Mouse (Mus musculus): ENCODE data around the gene Tuba1a. TPM values are rescaled to one million over a fixed set of nuclear protein-coding genes. Genes with fewer than 3 reads are reported as not detected.

Gene Tuba1a
- polyA plus RNA-seq, 2 experiments = 1,030 to 1,288 TPM

DNA sequence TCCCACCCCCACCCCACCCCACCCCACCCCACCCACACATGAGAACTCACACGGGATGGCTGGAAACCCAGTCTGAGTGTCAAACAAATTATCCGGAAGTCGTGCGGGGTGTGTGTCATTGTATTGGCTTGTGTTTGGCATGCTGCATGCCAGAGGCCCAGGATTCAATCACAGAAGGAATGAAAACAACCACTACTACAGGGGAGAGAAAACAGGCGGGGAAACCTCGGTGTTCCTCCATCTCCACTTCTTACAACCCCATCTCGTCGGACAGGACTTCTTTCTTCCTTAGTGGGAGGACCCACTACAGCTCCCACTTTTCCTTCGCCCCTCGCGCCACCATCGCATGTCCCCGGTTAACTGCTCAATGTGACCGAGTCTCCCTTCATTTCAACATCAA is 36.4 kb downstream of the Tuba1a start:
- no peak for TF ChIP-seq POLR2A (IDR thresholded peaks at IDR 0.05; ENCODE audit: borderline replicate concordance, extremely low read depth, insufficient read depth, insufficient read length)
- 2% methylated on average over 14 of the region's 14 CpGs for WGBS
- Histone ChIP-seq H3K4me1 (ENCODE audit: control insufficient read depth, insufficient read depth, low read length) (peaks cover 14% of the 10 kb centered on the region; the same call in 1 of the 2 replicates), H3K27ac (replicated peaks; ENCODE audit: low read depth, low read length) (peak overlapping the region; percentile 96; the same call in 1 of the 2 replicates), H3K27me3 (ENCODE audit: control insufficient read depth, insufficient read depth, low read length) (no peaks in the 10 kb centered on the region), H3K9me3 (ENCODE audit: control insufficient read depth, low read length) (no peaks in the 10 kb centered on the region), H3K4me3 (replicated peaks; ENCODE audit: low read length) (peak overlapping the region; percentile 94), H3K36me3 (ENCODE audit: control insufficient read depth, insufficient read depth, low read length) (peaks cover 12% of the 10 kb centered on the region), H3K4me2 (replicated peaks; ENCODE audit: low read depth, low read length, severe bottlenecking) (peak overlapping the region; percentile 79), H3K9ac (ENCODE audit: low read depth, low read length, severe bottlenecking) (peak overlapping the region; percentile 91)
- ATAC-seq (ENCODE audit: low FRiP score, low read depth) (no peak), DNase-seq (ENCODE audit: low spot score) (no peak)

DNA sequence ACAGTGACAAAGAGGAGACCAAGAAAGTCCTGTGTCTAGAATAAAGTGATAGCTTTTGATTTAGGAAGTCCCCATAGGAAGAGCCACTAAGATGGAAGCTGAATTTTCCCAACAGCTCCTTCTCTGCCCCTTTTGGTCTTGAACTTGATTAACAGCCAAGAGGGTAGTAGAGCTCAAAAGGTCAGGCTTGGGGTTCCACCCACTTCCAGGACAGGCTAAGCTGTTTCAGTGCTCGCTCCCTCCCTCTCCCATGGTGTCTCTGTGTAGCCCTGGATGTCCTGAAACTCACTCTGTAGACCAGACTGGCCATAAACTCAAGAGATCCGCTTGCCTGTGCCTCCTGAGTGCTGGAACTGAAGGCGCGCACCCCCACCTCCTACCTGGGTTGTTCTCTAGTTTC is 37.5 kb downstream of the Tuba1a start:
- H3K4me2 ChIP-seq (replicated peaks; ENCODE audit: low read depth, low read length, severe bottlenecking) = no peak overlapping the region
- H3K4me1 ChIP-seq (ENCODE audit: control insufficient read depth, insufficient read depth, low read length) = peaks cover 14% of the 10 kb centered on the region; the same call in 1 of the 2 replicates
- H3K4me3 ChIP-seq (replicated peaks; ENCODE audit: low read length) = no peak overlapping the region; the same call in 1 of the 2 replicates
- peaks cover 23% of the 10 kb centered on the region for H3K36me3 ChIP-seq (ENCODE audit: control insufficient read depth, insufficient read depth, low read length)
- no peak for ATAC-seq (ENCODE audit: low FRiP score, low read depth)
- no peak overlapping the region for H3K9ac ChIP-seq (ENCODE audit: low read depth, low read length, severe bottlenecking)
- TF ChIP-seq POLR2A (IDR thresholded peaks at IDR 0.05; ENCODE audit: borderline replicate concordance, extremely low read depth, insufficient read depth, insufficient read length) = no peak
- H3K27ac ChIP-seq (replicated peaks; ENCODE audit: low read depth, low read length) = no peak overlapping the region
- H3K9me3 ChIP-seq (ENCODE audit: control insufficient read depth, low read length) = no peaks in the 10 kb centered on the region
- no peaks in the 10 kb centered on the region for H3K27me3 ChIP-seq (ENCODE audit: control insufficient read depth, insufficient read depth, low read length)
- 91% methylated on average over 4 of the region's 4 CpGs for WGBS
- no peak for DNase-seq (ENCODE audit: low spot score)

DNA sequence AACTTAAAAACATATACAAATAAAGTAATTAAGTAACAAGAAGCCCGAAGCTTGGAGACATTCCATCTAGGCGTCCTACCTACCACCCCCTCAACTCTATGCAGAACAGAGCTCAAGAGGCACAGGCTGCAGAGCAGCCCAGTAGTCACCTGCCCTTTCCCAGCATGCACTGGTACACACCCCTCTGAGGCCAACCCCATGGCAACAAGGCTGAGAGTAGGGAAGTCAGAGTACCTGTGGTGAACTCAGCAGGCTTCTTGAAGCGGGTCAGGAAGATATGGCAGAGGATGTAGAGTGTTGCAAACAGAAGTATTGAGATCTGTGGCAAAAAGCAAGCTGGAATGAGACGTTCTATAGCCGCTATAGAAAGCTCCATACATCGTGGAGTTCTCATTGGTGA is 38.6 kb downstream of the Tuba1a start:
- Histone ChIP-seq H3K4me2 (replicated peaks; ENCODE audit: low read depth, low read length, severe bottlenecking) (no peak overlapping the region), H3K9ac (ENCODE audit: low read depth, low read length, severe bottlenecking) (no peak overlapping the region), H3K4me1 (ENCODE audit: control insufficient read depth, insufficient read depth, low read length) (peaks cover 14% of the 10 kb centered on the region; the same call in 1 of the 2 replicates), H3K36me3 (ENCODE audit: control insufficient read depth, insufficient read depth, low read length) (peaks cover 32% of the 10 kb centered on the region), H3K4me3 (replicated peaks; ENCODE audit: low read length) (no peak overlapping the region), H3K9me3 (ENCODE audit: control insufficient read depth, low read length) (no peaks in the 10 kb centered on the region), H3K27ac (replicated peaks; ENCODE audit: low read depth, low read length) (no peak overlapping the region), H3K27me3 (ENCODE audit: control insufficient read depth, insufficient read depth, low read length) (no peaks in the 10 kb centered on the region)
- ATAC-seq (ENCODE audit: low FRiP score, low read depth) (no peak), DNase-seq (ENCODE audit: low spot score) (no peak)
- TF ChIP-seq POLR2A (IDR thresholded peaks at IDR 0.05; ENCODE audit: borderline replicate concordance, extremely low read depth, insufficient read depth, insufficient read length) = no peak
- 92% methylated on average over 6 of the region's 6 CpGs for WGBS

DNA sequence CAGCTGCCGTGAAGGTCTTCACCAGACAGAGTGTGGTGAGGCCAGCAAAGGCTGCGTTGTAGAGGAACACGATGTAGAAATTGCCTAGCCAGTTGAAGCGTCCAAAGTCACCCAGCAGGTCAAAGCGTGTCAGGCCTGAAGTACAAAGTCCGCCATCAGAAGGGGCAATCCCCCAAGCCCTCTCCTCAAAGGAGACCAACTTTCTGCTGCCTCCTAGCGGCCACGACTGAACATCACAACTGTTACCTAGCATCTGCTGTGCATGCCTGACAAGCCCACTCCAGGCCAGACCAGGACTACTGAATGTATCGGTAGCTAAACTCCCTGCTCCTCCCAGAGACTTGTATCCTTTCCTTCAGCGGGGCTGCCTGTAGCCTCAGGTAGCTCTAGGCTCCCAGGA is 48.8 kb downstream of the Tuba1a start:
- no peak overlapping the region for H3K9ac ChIP-seq (ENCODE audit: low read depth, low read length, severe bottlenecking)
- TF ChIP-seq POLR2A (IDR thresholded peaks at IDR 0.05; ENCODE audit: borderline replicate concordance, extremely low read depth, insufficient read depth, insufficient read length) = no peak
- H3K4me1 ChIP-seq (ENCODE audit: control insufficient read depth, insufficient read depth, low read length) = no peaks in the 10 kb centered on the region
- H3K4me3 ChIP-seq (replicated peaks; ENCODE audit: low read length) = no peak overlapping the region
- peaks cover 63% of the 10 kb centered on the region for H3K36me3 ChIP-seq (ENCODE audit: control insufficient read depth, insufficient read depth, low read length)
- H3K9me3 ChIP-seq (ENCODE audit: control insufficient read depth, low read length) = no peaks in the 10 kb centered on the region
- WGBS = 35% methylated on average over 10 of the region's 10 CpGs
- H3K4me2 ChIP-seq (replicated peaks; ENCODE audit: low read depth, low read length, severe bottlenecking) = no peak overlapping the region
- H3K27me3 ChIP-seq (ENCODE audit: control insufficient read depth, insufficient read depth, low read length) = no peaks in the 10 kb centered on the region
- ATAC-seq (ENCODE audit: low FRiP score, low read depth) = no peak
- no peak for DNase-seq (ENCODE audit: low spot score)
- no peak overlapping the region for H3K27ac ChIP-seq (replicated peaks; ENCODE audit: low read depth, low read length)

DNA sequence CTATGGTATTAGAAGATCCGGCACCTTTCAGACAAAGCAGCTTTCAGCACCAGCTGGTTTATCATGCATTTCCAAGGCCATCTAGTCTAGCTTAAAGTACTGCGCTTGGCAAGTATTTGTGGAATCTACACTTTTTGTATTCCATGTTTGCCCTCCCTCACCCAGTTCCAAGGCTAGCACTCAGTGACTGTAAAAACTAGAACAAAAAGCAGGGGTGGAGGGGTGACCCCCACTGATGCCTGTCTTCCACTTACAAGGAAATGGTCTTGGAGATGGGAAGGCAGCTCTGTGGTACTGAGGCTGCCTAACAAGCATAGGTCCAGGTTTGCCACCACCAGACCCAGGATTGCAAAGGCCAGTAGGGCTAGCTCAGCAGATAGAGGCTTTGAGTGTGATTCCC is 50.9 kb downstream of the Tuba1a start:
- Histone ChIP-seq H3K27me3 (ENCODE audit: control insufficient read depth, insufficient read depth, low read length) (peaks cover 19% of the 10 kb centered on the region), H3K4me1 (ENCODE audit: control insufficient read depth, insufficient read depth, low read length) (peaks cover 8% of the 10 kb centered on the region), H3K36me3 (ENCODE audit: control insufficient read depth, insufficient read depth, low read length) (peaks cover 42% of the 10 kb centered on the region), H3K4me2 (replicated peaks; ENCODE audit: low read depth, low read length, severe bottlenecking) (no peak overlapping the region), H3K27ac (replicated peaks; ENCODE audit: low read depth, low read length) (no peak overlapping the region), H3K9ac (ENCODE audit: low read depth, low read length, severe bottlenecking) (no peak overlapping the region), H3K4me3 (replicated peaks; ENCODE audit: low read length) (no peak overlapping the region), H3K9me3 (ENCODE audit: control insufficient read depth, low read length) (no peaks in the 10 kb centered on the region)
- ATAC-seq (ENCODE audit: low FRiP score, low read depth) = no peak
- 91% methylated on average over 2 of the region's 2 CpGs for WGBS
- TF ChIP-seq POLR2A (IDR thresholded peaks at IDR 0.05; ENCODE audit: borderline replicate concordance, extremely low read depth, insufficient read depth, insufficient read length) = no peak
- no peak for DNase-seq (ENCODE audit: low spot score)

DNA sequence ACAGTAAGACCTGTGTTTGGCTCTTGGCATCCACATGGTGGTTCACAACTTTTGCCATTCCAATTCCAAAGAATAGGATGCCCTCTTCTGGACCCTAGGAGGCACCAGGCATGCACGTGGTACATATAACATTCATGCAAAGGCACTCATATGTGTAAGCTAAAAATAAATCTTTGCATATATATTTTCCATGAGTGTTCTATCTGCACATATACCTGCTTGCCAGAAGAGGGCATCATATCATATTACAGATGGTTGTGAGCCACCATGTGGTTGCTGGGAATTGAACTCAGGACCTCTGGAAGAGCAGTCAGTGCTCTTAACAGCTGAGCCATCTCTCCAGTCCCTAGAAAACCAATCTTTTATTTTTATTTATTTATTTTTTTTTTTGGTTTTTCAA is 52.0 kb downstream of the Tuba1a start:
- Histone ChIP-seq H3K27ac (replicated peaks; ENCODE audit: low read depth, low read length) (no peak overlapping the region), H3K36me3 (ENCODE audit: control insufficient read depth, insufficient read depth, low read length) (peaks cover 33% of the 10 kb centered on the region), H3K4me1 (ENCODE audit: control insufficient read depth, insufficient read depth, low read length) (peaks cover 8% of the 10 kb centered on the region), H3K27me3 (ENCODE audit: control insufficient read depth, insufficient read depth, low read length) (peaks cover 30% of the 10 kb centered on the region), H3K4me3 (replicated peaks; ENCODE audit: low read length) (no peak overlapping the region), H3K9me3 (ENCODE audit: control insufficient read depth, low read length) (no peaks in the 10 kb centered on the region), H3K9ac (ENCODE audit: low read depth, low read length, severe bottlenecking) (no peak overlapping the region), H3K4me2 (replicated peaks; ENCODE audit: low read depth, low read length, severe bottlenecking) (no peak overlapping the region)
- no peak for TF ChIP-seq POLR2A (IDR thresholded peaks at IDR 0.05; ENCODE audit: borderline replicate concordance, extremely low read depth, insufficient read depth, insufficient read length)
- ATAC-seq (ENCODE audit: low FRiP score, low read depth) (no peak), DNase-seq (ENCODE audit: low spot score) (no peak)
- 50% methylated on average over 1 of the region's 1 CpGs for WGBS

Other genes starting within 250 kb of the Tuba1a start
- 0.48 and 0.55 TPM in 2 replicates for gene Ccdc65, start 245.5 kb downstream of the Tuba1a start, polyA plus RNA-seq (2012; rRNA removed)
- gene Ccdc65, start 245.5 kb downstream of the Tuba1a start, polyA plus RNA-seq (2014; fragmentation: Nextera tagmentation; extraction: Ambion mirVana) = 0.40 and 0.87 TPM in 2 replicates
- gene Fkbp11, start 225.5 kb downstream of the Tuba1a start, polyA plus RNA-seq (2012; rRNA removed) = 58.9 and 90.9 TPM in 2 replicates
- 74.4 and 82.7 TPM in 2 replicates for gene Fkbp11, start 225.5 kb downstream of the Tuba1a start, polyA plus RNA-seq (2014; fragmentation: Nextera tagmentation; extraction: Ambion mirVana)
- 75.0 and 96.4 TPM in 2 replicates for gene Arf3, start 190.5 kb downstream of the Tuba1a start, polyA plus RNA-seq (2012; rRNA removed)
- gene Arf3, start 190.5 kb downstream of the Tuba1a start, polyA plus RNA-seq (2014; fragmentation: Nextera tagmentation; extraction: Ambion mirVana) = 37.4 and 39.6 TPM in 2 replicates
- gene Wnt10b, start 175.6 kb downstream of the Tuba1a start, polyA plus RNA-seq (2012; rRNA removed) = 13.7 and 14.9 TPM in 2 replicates
- 6.3 and 7.4 TPM in 2 replicates for gene Wnt10b, start 175.6 kb downstream of the Tuba1a start, polyA plus RNA-seq (2014; fragmentation: Nextera tagmentation; extraction: Ambion mirVana)
- gene Wnt1, start 163.8 kb downstream of the Tuba1a start, polyA plus RNA-seq (2012; rRNA removed) = not detected in 2 replicates
- 0.08 TPM in 1 of 2 replicates, not detected in the other for gene Wnt1, start 163.8 kb downstream of the Tuba1a start, polyA plus RNA-seq (2014; fragmentation: Nextera tagmentation; extraction: Ambion mirVana)
- gene Ddn, start 144.2 kb downstream of the Tuba1a start, polyA plus RNA-seq (2012; rRNA removed) = 0.44 and 0.59 TPM in 2 replicates
- gene Ddn, start 144.2 kb downstream of the Tuba1a start, polyA plus RNA-seq (2014; fragmentation: Nextera tagmentation; extraction: Ambion mirVana) = 0.14 TPM in 1 of 2 replicates, not detected in the other
- 93.1 and 93.7 TPM in 2 replicates for gene Prkag1, start 122.2 kb downstream of the Tuba1a start, polyA plus RNA-seq (2012; rRNA removed)
- gene Prkag1, start 122.2 kb downstream of the Tuba1a start, polyA plus RNA-seq (2014; fragmentation: Nextera tagmentation; extraction: Ambion mirVana) = 81.3 and 82.3 TPM in 2 replicates
- 27.1 and 27.3 TPM in 2 replicates for gene Kmt2d, start 82.5 kb downstream of the Tuba1a start, polyA plus RNA-seq (2012; rRNA removed)
- gene Kmt2d, start 82.5 kb downstream of the Tuba1a start, polyA plus RNA-seq (2014; fragmentation: Nextera tagmentation; extraction: Ambion mirVana) = 16.7 and 20.1 TPM in 2 replicates
- 14.5 and 16.4 TPM in 2 replicates for gene Rhebl1, start 59.2 kb downstream of the Tuba1a start, polyA plus RNA-seq (2012; rRNA removed)
- 12.0 and 13.8 TPM in 2 replicates for gene Rhebl1, start 59.2 kb downstream of the Tuba1a start, polyA plus RNA-seq (2014; fragmentation: Nextera tagmentation; extraction: Ambion mirVana)
- 1.4 and 2.0 TPM in 2 replicates for gene Dhh, start 55.2 kb downstream of the Tuba1a start, polyA plus RNA-seq (2012; rRNA removed)
- 0.72 and 1.1 TPM in 2 replicates for gene Dhh, start 55.2 kb downstream of the Tuba1a start, polyA plus RNA-seq (2014; fragmentation: Nextera tagmentation; extraction: Ambion mirVana)
- gene Lmbr1l, start 35.5 kb downstream of the Tuba1a start, polyA plus RNA-seq (2012; rRNA removed) = 66.8 and 145 TPM in 2 replicates
- gene Lmbr1l, start 35.5 kb downstream of the Tuba1a start, polyA plus RNA-seq (2014; fragmentation: Nextera tagmentation; extraction: Ambion mirVana) = 5.5 and 7.8 TPM in 2 replicates
- 2,384 and 3,894 TPM in 2 replicates for gene Tuba1b, start 19.1 kb downstream of the Tuba1a start, polyA plus RNA-seq (2012; rRNA removed)
- 1,587 and 1,605 TPM in 2 replicates for gene Tuba1b, start 19.1 kb downstream of the Tuba1a start, polyA plus RNA-seq (2014; fragmentation: Nextera tagmentation; extraction: Ambion mirVana)
- 15.1 and 159 TPM in 2 replicates for gene Gm49450, start 152 bp downstream of the Tuba1a start, polyA plus RNA-seq (2012; rRNA removed)
- gene Gm49450, start 152 bp downstream of the Tuba1a start, polyA plus RNA-seq (2014; fragmentation: Nextera tagmentation; extraction: Ambion mirVana) = not detected in 2 replicates
- gene Tuba1c, start 76.2 kb upstream of the Tuba1a start, polyA plus RNA-seq (2012; rRNA removed) = 192 and 293 TPM in 2 replicates
- 150 and 162 TPM in 2 replicates for gene Tuba1c, start 76.2 kb upstream of the Tuba1a start, polyA plus RNA-seq (2014; fragmentation: Nextera tagmentation; extraction: Ambion mirVana)
- 2.7 and 4.2 TPM in 2 replicates for gene Prph, start 101.5 kb upstream of the Tuba1a start, polyA plus RNA-seq (2012; rRNA removed)
- 1.3 and 1.7 TPM in 2 replicates for gene Prph, start 101.5 kb upstream of the Tuba1a start, polyA plus RNA-seq (2014; fragmentation: Nextera tagmentation; extraction: Ambion mirVana)
- 41.5 and 51.3 TPM in 2 replicates for gene Troap, start 120.9 kb upstream of the Tuba1a start, polyA plus RNA-seq (2012; rRNA removed)
- gene Troap, start 120.9 kb upstream of the Tuba1a start, polyA plus RNA-seq (2014; fragmentation: Nextera tagmentation; extraction: Ambion mirVana) = 20.3 and 22.1 TPM in 2 replicates
- gene C1ql4, start 134.1 kb upstream of the Tuba1a start, polyA plus RNA-seq (2012; rRNA removed) = 0.13 TPM in 1 of 2 replicates, not detected in the other
- gene C1ql4, start 134.1 kb upstream of the Tuba1a start, polyA plus RNA-seq (2014; fragmentation: Nextera tagmentation; extraction: Ambion mirVana) = not detected in 2 replicates
- gene Dnajc22, start 139.5 kb upstream of the Tuba1a start, polyA plus RNA-seq (2012; rRNA removed) = 0.87 and 1.7 TPM in 2 replicates
- 0.11 and 0.37 TPM in 2 replicates for gene Dnajc22, start 139.5 kb upstream of the Tuba1a start, polyA plus RNA-seq (2014; fragmentation: Nextera tagmentation; extraction: Ambion mirVana)
- gene Spats2, start 172.2 kb upstream of the Tuba1a start, polyA plus RNA-seq (2012; rRNA removed) = 47.1 and 48.4 TPM in 2 replicates
- gene Spats2, start 172.2 kb upstream of the Tuba1a start, polyA plus RNA-seq (2014; fragmentation: Nextera tagmentation; extraction: Ambion mirVana) = 39.7 and 41.7 TPM in 2 replicates

All from limb, embryonic 14.5 days (tissue).